Mouse (Mus musculus): ENCODE data around the gene Men1. TPM values are rescaled to one million over a fixed set of nuclear protein-coding genes. Genes with fewer than 3 reads are reported as not detected.

Gene Men1
- total RNA-seq (2023): 10 to 100 TPM; 20.2 to 21.2 TPM

DNA sequence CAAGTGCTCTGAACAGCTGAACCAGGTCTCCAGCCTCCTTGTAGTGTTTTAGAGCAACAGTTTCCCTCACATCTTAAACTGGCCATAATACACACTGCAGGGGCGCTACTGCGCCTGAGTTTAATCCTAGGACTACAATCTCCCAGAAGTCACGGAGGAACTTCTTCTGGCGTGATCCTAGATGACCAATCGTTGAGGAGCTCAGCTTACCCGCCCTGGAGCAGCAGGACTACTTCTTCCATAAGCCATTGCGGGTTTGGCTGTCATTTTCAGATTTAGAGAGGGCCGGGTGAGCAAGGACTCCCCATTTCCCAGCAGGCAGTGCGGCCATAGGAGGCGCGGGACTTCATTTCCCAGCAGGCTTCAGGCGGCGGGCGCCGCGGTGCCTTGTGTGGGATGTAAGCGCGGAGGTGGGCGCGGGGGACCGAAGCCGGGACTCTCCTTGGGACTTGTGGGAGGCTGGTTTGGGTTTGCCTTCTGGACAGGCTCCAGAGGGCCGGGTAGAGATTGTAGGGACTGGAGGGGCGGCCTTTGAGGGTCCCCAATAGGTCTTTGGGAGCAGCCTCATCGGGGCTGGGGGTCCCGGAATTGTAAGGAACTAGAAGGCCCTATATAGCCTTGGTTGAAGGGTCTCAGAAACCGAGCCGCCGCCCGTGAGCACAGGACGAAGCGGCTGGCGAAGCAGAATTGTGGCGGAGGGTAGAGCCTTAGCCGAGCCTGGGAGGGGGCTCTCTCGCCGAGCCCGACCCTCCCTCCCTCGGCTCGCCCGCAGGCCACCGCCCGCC lies at the start of gene Men1:
TSS of gene Men1 (plus strand) at position 307 of the 785 bp plus-strand sequence.

DNA sequence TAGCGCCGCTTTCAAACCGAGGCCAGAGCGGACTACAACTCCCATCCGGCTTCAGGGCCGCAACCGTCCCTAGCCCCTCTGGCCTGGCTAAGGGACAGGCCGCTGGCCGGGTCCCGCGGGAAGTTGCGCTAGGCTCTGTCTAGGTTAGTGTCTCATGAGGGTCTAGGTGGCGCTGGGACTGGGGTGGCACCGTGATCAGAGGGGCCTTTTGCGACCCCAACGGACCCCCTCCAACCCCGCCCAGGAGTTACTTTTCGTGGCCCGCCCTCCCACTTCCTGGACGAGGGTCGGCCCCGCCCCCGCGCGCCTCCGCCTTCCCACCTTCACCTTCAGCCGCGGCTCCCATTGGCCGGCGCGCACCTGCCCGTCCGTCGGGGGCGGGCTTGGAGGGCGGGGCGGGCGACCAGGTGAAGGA lies 28.6 kb upstream of the Men1 start, which contains the start of gene Cdc42bpg:
TSS of gene Cdc42bpg (plus strand) at position 320 of the 415 bp plus-strand sequence.

DNA sequence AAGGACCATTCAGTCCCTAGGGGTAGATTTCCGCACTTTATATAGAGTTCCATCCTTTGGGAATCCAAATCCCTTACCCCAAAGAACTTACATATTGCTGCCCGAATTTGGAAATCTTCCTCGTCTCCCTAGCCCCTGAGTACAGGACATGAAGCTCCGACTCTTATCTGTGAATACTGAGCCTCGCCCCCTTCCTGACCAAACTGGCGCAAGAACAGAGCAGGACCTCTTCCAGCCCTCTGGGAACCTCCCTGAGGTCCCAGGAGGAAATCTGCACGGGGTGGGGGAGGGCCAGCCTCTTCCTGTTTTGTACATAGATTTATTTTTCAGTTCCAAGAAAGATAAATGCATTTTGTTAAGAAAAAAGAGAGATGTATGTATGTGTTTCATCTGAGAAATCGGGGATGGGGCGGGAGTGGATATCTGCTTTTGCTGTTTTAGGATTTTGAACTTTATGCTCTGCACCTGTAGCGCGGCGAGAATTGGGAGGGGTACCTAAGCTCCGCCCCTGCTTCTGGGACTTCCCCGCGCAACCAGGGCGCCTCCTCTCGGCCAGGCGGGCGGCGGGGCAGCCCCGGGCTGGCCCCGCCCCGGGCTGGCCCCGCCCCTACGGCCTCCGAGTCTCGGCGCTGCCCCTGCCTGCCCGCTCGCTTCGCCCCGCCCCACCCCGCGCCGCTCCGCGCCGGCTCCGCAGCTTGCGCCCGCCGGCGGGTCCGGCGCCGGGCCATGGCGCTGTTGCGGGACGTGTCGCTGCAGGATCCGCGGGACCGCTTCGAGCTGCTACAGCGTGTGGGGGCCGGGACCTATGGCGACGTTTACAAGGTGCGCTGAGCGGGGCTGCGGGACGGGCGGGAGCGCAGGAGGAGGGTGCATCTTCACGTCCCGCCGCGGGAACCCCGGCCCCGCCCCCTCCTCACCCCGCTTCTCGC lies 6.0 kb downstream of the Men1 start, which contains the start of gene Map4k2:
TSS of gene Map4k2 (plus strand) at position 612 of the 929 bp plus-strand sequence.

DNA sequence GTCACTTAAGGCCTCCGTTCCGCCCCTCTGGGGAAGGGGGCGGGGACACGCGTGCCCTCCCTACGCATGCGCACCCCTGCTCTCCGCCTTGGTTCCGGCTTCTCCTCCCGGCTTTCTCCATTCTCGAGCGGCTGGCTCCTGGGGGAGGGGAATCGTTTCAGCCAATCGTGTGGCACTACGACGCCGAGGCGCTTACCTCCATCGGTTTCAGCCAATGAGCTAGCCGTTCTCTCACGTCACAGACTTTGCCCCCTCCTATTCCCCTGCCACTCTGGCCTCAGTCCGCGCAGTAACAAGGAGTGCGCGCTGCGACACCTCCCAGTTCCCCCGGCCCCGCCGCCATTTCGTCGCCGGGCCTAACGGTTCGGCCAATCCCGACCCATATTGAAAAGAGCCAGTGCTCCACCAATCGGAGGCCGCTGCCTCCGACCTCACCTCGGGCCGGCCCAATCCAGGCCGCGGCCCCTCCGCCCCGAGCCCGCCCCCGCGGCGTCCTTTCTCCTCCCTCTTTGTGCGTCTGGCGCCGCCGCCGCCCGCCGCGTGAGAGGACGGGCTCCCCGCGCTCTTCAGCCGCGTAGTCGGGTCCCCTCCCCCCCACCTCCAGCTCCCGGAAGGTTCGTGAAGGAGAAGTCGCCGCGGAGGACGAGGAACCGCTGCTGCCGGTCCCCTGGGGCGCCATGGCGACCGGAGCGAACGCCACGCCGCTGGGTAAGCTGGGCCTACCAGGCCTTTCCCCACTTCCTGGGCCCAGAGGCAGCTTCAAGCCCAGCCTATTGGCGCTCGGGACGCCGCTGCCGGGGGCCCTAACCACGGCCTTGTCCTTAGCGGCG lies 28.8 kb downstream of the Men1 start, which contains the start of gene Sf1:
TSS of gene Sf1 (plus strand) at position 280 of the 830 bp plus-strand sequence.

GRCm38 (mm10) chr19:6384128-6384527 lies 49.3 kb downstream of the Men1 start, which contains the start of gene Pygm:
Gene Pygm, plus strand, starts transcription at chr19:6384399.

Other genes with a start within 250 kb of the Men1 start
- gene Cdca5, start 250.0 kb upstream of the Men1 start, total RNA-seq (2023): 10 to 100 TPM; 26.1 to 30.9 TPM
- gene AC131692.1, start 240.6 kb upstream of the Men1 start, total RNA-seq (2023): 1 to 10 TPM; 1.1 to 1.9 TPM
- gene Naaladl1, start 229.2 kb upstream of the Men1 start, total RNA-seq (2023): under 1 TPM; 0.49 to 0.60 TPM
- gene Sac3d1, start 216.3 kb upstream of the Men1 start, total RNA-seq (2023): 1 to 10 TPM; 5.2 to 6.0 TPM
- gene Snx15, start 206.7 kb upstream of the Men1 start, total RNA-seq (2023): 10 to 100 TPM; 13.6 to 17.3 TPM
- under 1 TPM in 1 of 2 experiments, not detected in 1; 0.42 TPM for gene Batf2, start 194.0 kb upstream of the Men1 start, total RNA-seq (2023)
- 10 to 100 TPM; 11.0 to 12.8 TPM for gene Arl2, start 193.4 kb upstream of the Men1 start, total RNA-seq (2023)
- not detected for gene Majin, start 150.6 kb upstream of the Men1 start, total RNA-seq (2023)
- not detected for gene Gpha2, start 108.6 kb upstream of the Men1 start, total RNA-seq (2023)
- 10 to 100 TPM; 14.6 to 20.9 TPM for gene Ppp2r5b, start 99.1 kb upstream of the Men1 start, total RNA-seq (2023)
- 100 to 1,000 TPM; 186 to 206 TPM for gene Atg2a, start 93.3 kb upstream of the Men1 start, total RNA-seq (2023)
- gene Ehd1, start 58.3 kb upstream of the Men1 start, total RNA-seq (2023): 100 to 1,000 TPM; 224 to 254 TPM
- 10 to 100 TPM; 10.1 to 13.7 TPM for gene Cdc42bpg, start 28.5 kb upstream of the Men1 start, total RNA-seq (2023)
- 100 to 1,000 TPM; 393 to 423 TPM for gene Map4k2, start 6.2 kb downstream of the Men1 start, total RNA-seq (2023)
- 100 to 1,000 TPM; 481 to 491 TPM for gene Sf1, start 28.7 kb downstream of the Men1 start, total RNA-seq (2023)
- 1 to 10 TPM; 4.8 to 7.8 TPM for gene Pygm, start 49.4 kb downstream of the Men1 start, total RNA-seq (2023)
- 100 to 1,000 TPM; 442 to 453 TPM for gene Rasgrp2, start 64.4 kb downstream of the Men1 start, total RNA-seq (2023)
- under 1 TPM; 0.18 to 0.71 TPM for gene Nrxn2, start 83.8 kb downstream of the Men1 start, total RNA-seq (2023)
- not detected for gene Slc22a12, start 208.1 kb downstream of the Men1 start, total RNA-seq (2023)